Mouse (Mus musculus) limb, embryonic 13.5 days (tissue): ENCODE results near the gene Serpinb9. TPM values are rescaled to one million over a fixed set of nuclear protein-coding genes. Genes with fewer than 3 reads are reported as not detected.

ENCODE experiments used
- ATAC-seq: fragments of 200-750 bp; cut with Nextera tagmentation; 2 replicates; pipeline ENCODE4 v1.8.0; 2017; ENCODE audit warnings: low read depth, moderate number of reproducible peaks, moderate TSS enrichment; ENCODE audit not compliant: low FRiP score
- H3K27ac ChIP-seq: fragments of 300-500 bp; sonication (generic); 2 replicates; pipeline ENCODE4 v1.5.1; 2015; ENCODE audit warnings: inconsistent platforms, mild to moderate bottlenecking, moderate library complexity
- H3K27me3 ChIP-seq: fragments of 300-500 bp; sonication (generic); 2 replicates; pipeline ENCODE4 v1.6.1; 2015; ENCODE audit warnings: mild to moderate bottlenecking, inconsistent platforms
- H3K36me3 ChIP-seq: fragments of 300-500 bp; sonication (generic); 2 replicates; pipeline ENCODE4 v1.6.1; 2015; ENCODE audit warnings: inconsistent platforms, mild to moderate bottlenecking, moderate library complexity
- H3K4me1 ChIP-seq: fragments of 300-500 bp; sonication (generic); 2 replicates; pipeline ENCODE4 v1.6.1; 2015; ENCODE audit warnings: inconsistent platforms
- H3K4me2 ChIP-seq: fragments of 300-500 bp; sonication (generic); replicated peaks from 2 replicates; pipeline ENCODE4 v1.6.1; 2015; ENCODE audit warnings: inconsistent platforms, mild to moderate bottlenecking, moderate library complexity
- H3K4me3 ChIP-seq: fragments of 300-500 bp; sonication (generic); 2 replicates; pipeline ENCODE4 v1.5.1; 2015; ENCODE audit warnings: moderate library complexity, mild to moderate bottlenecking, inconsistent platforms
- H3K9ac ChIP-seq: fragments of 300-500 bp; sonication (generic); 2 replicates; pipeline ENCODE4 v1.6.1; 2015; ENCODE audit warnings: mild to moderate bottlenecking, inconsistent platforms
- H3K9me3 ChIP-seq: fragments of 300-500 bp; sonication (generic); 2 replicates; pipeline ENCODE4 v1.6.1; 2016; ENCODE audit warnings: inconsistent platforms
- WGBS: fragments of 180-500 bp; shearing (Covaris S2); methylation state at CpG from one replicate; pipeline ENCODE4 v1.1.7; 2015; 5-methylcytosine and 5-hydroxymethylcytosine counted together
- polyA plus RNA-seq: library from polyadenylated mRNA; unstranded; fragments of >200 nt; fragmentation: Nextera tagmentation; extraction: Ambion mirVana; gene quantifications from 2 replicates; pipeline ENCODE4 v1.2.1, GENCODE M21; 2015

The Serpinb9 gene
- polyA plus RNA-seq, 1 experiment from 2014 or later: 3.3 TPM

DNA sequence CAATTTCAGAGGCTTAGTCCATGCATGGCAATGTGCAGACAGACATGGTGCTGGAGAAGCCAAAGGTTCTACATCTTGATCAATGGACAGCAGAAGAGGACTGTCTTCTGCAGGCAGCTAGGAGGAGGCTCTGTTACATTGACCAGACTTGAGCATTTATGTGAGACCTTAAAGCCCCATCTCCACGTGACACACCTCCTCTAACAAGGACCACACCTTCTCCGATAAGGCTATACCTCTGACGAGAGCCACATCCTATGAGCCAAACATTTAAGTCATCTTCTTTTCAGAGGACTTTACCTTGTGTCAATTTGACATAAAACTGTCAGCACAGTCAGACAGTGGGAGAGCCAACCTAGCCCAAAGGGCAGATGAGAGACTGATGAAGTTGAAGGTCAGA lies 32.3 kb upstream of the Serpinb9 start:
- no peaks in the 10 kb centered on the region for H3K27me3 ChIP-seq
- no peak overlapping the region for H3K4me2 ChIP-seq
- H3K9ac ChIP-seq: no peak overlapping the region
- no peaks in the 10 kb centered on the region for H3K4me1 ChIP-seq
- H3K36me3 ChIP-seq: no peaks in the 10 kb centered on the region
- 83% methylated on average over 3 of the region's 3 CpGs for WGBS
- no peaks in the 10 kb centered on the region for H3K9me3 ChIP-seq
- no peak overlapping the region for H3K4me3 ChIP-seq
- ATAC-seq: no peak
- H3K27ac ChIP-seq: no peak overlapping the region

DNA sequence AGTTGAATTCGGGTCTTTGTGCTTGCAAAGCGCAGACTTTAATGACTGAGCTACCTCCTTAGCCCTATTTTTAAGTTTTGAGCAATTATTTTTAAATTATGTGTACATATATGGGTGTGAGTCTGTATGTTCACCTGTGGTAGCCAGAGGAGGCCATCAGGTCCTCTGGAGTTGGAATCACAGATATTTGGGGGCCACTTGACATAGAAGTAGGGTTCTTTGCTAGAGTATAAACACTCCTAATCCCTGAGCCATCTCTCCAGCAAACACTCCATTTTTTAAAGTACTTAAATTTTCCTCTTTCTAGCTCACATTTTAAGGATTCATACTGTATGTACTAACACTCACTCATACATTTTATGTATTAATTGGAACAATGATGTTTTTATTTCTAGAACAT lies 28.8 kb upstream of the Serpinb9 start:
- Histone ChIP-seq H3K9me3 (no peaks in the 10 kb centered on the region), H3K4me3 (no peak overlapping the region), H3K27ac (no peak overlapping the region), H3K4me2 (no peak overlapping the region), H3K36me3 (no peaks in the 10 kb centered on the region), H3K4me1 (no peaks in the 10 kb centered on the region), H3K9ac (no peak overlapping the region), H3K27me3 (no peaks in the 10 kb centered on the region)
- no peak for ATAC-seq
- 83% methylated on average over 2 of the region's 2 CpGs for WGBS

DNA sequence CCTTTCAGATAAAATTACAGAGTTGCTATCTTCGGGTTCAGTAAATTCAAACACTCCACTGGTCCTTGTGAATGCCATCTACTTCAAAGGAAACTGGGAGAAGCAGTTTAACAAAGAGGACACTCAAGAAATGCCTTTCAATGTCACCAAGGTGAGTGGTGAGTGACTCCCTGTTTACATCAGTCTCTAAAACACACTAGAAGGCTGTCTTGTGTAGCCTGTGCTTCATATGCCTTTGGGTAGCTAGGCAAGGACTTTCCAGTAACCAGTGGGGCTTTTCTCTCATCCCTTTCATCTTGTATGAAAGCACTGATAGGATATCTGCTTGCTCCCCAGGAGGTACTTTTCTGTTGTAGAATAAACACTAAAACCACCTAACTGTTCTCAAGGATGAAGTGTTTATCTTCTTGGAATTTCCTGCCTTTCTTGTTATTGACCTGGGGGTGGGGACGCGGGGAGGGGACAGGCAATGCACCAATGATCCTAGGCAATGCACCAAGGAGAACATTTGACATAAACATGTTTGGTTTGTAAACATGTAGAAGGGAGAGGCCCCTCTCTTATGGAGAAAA lies 28.1 kb upstream of the Serpinb9 start:
- Histone ChIP-seq H3K9me3 (no peaks in the 10 kb centered on the region), H3K27me3 (no peaks in the 10 kb centered on the region), H3K27ac (no peak overlapping the region), H3K4me2 (no peak overlapping the region), H3K4me3 (no peak overlapping the region), H3K4me1 (no peaks in the 10 kb centered on the region), H3K9ac (no peak overlapping the region), H3K36me3 (no peaks in the 10 kb centered on the region)
- 72% methylated on average over 3 of the region's 3 CpGs for WGBS
- ATAC-seq: no peak

DNA sequence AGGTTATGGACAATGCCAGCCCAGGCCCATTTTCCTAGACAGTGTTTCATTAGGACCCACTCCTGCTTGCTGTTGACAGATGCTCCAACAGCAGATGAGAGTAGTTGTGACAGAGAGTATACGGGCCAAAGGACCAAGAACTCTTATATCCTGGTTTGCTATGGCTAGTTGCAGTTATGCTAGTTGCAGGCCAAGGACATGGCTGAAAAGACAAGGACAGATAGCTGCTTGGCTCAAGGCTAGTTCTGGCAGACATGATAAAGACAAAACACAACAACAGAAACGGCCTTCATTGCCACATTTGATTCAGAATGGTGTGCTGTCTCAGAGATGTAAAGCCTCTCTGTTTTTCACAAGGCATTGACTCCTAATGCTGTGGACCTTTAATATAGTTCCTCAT lies 27.3 kb upstream of the Serpinb9 start:
- WGBS: 82% methylated on average over 2 of the region's 2 CpGs
- no peaks in the 10 kb centered on the region for H3K9me3 ChIP-seq
- ATAC-seq: no peak
- H3K36me3 ChIP-seq: no peaks in the 10 kb centered on the region
- no peaks in the 10 kb centered on the region for H3K4me1 ChIP-seq
- H3K27me3 ChIP-seq: no peaks in the 10 kb centered on the region
- no peak overlapping the region for H3K4me2 ChIP-seq
- no peak overlapping the region for H3K27ac ChIP-seq
- no peak overlapping the region for H3K4me3 ChIP-seq
- H3K9ac ChIP-seq: no peak overlapping the region

DNA sequence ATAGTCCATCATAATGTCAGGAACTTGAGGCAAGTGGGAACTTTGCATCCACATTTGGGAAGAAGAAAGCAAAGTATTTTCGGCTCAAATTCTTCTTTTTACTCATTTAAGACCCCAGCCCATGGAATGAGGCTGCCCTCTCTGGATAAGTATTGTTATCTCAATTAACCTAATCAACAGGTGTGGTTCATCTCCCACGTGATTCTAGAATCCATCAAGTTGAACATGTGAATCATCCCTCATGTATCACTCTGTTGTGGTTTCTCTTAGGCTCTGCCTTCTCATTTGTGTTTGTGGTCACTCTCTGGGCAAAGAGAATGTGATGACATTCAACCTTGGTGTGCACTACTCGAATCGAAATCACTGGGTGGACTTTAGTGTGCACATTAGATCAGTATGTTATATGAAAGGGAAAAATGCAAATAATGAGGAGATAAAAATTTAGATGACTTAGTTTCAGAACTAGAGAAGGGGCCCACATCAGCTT lies 20.5 kb upstream of the Serpinb9 start:
- no peaks in the 10 kb centered on the region for H3K4me1 ChIP-seq
- WGBS: 84% methylated on average over 4 of the region's 4 CpGs
- no peaks in the 10 kb centered on the region for H3K27me3 ChIP-seq
- no peak overlapping the region for H3K9ac ChIP-seq
- H3K36me3 ChIP-seq: no peaks in the 10 kb centered on the region
- ATAC-seq: no peak
- H3K4me3 ChIP-seq: no peak overlapping the region
- H3K4me2 ChIP-seq: no peak overlapping the region
- H3K9me3 ChIP-seq: no peaks in the 10 kb centered on the region
- no peak overlapping the region for H3K27ac ChIP-seq

DNA sequence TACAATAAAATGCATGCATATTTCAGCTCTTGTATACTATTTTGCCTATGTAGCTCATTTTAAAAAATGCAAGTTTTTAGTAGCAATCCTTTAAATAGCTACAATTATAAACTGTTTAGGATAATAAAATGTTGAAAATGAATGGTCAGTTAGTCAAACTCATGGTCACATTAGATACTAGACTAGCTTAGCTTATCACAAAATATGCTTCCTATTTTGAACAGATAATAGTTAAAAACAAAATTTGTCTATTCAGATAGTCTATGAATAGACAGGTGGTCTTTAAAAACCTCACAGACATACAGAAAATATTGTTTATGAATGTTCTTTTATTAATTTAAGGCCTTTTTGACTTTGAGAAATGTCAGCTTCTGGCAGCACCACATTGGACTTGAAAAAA lies 16.8 kb upstream of the Serpinb9 start:
- no peak for ATAC-seq
- Histone ChIP-seq H3K4me2 (no peak overlapping the region), H3K36me3 (no peaks in the 10 kb centered on the region), H3K27me3 (no peaks in the 10 kb centered on the region), H3K27ac (no peak overlapping the region), H3K9me3 (no peaks in the 10 kb centered on the region), H3K4me3 (no peak overlapping the region), H3K9ac (no peak overlapping the region), H3K4me1 (no peaks in the 10 kb centered on the region)

DNA sequence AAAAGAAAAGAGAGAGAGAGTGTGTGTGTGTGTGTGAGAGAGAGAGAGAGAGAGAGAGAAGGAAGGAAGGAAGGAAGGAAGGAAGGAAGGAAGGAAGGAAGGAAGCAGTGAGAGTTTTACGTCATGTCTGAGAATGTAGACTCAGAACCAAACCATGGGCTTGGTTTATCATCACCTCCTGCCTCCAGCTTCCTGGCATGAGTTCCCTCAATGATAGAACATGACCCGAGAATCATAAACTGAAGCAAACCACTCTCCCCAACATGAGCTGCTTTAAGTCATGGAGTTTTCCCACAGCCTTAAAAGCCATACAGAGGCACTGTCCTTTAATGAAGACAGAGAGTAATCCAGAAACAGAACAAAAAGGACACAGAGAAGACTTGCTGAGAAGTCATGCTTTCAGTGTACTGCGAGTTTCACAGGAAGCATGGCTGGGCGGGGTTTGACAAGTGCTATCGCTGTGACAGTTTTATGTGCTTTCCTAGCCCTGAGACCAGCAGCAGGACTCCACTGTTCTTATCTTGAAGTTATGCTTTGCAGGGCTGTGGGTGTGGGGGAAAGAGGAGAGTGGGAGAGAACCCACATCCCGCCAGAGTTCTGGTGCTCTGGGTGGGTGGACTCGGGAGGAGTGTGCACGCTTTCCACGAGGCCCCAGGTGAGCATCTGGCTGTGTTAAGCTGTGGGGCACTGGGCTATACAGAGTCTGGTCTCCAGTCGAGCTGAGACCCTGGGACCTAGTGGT lies 9.7 kb upstream of the Serpinb9 start:
- Histone ChIP-seq H3K4me1 (no peaks in the 10 kb centered on the region), H3K9ac (no peak overlapping the region), H3K4me3 (no peak overlapping the region), H3K27ac (no peak overlapping the region), H3K36me3 (no peaks in the 10 kb centered on the region), H3K9me3 (no peaks in the 10 kb centered on the region), H3K27me3 (no peaks in the 10 kb centered on the region), H3K4me2 (no peak overlapping the region)
- 57% methylated on average over 10 of the region's 10 CpGs for WGBS
- no peak for ATAC-seq

DNA sequence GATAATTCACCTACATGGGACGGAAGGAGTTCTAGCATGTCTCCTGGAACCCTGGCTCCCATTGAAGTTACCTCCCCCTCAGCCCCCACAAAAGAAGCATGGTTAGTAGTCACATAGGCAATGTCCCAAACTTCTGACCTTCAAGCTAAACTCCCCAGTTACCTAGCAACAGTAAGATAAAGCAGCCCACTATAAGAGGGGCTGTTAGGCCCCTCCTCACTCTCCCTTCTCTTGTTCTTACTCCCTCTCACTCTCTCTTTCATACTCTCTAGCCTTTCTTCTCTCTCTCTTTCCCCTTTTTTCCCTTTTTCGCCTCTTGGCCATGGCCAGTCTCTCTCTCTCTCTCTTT lies 9.2 kb upstream of the Serpinb9 start:
- Histone ChIP-seq H3K27me3 (no peaks in the 10 kb centered on the region), H3K4me2 (no peak overlapping the region), H3K4me3 (no peak overlapping the region), H3K36me3 (no peaks in the 10 kb centered on the region), H3K9ac (no peak overlapping the region), H3K27ac (no peak overlapping the region), H3K4me1 (no peaks in the 10 kb centered on the region), H3K9me3 (no peaks in the 10 kb centered on the region)
- no peak for ATAC-seq
- 84% methylated on average over 2 of the region's 2 CpGs for WGBS

DNA sequence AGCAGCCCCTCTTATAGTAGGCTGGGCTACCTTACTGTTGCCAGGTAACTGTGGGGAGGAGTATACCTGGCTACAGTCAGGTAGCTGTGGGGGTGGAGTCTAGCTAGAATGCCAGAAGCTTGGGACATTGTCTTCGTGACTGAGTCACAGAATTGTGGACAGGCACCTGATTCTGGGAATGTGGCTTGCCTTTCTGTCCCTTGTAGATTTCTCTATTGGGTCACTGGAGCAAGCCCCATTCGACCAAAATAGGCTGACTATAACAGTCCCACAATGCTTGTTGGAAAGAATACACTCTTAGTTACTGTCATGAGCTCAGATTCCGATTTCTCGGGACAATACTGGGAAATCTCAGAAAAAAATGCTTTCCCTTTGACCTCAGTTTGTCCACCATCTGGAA lies 8.0 kb upstream of the Serpinb9 start:
- H3K4me2 ChIP-seq: no peak overlapping the region
- no peak overlapping the region for H3K27ac ChIP-seq
- H3K4me3 ChIP-seq: no peak overlapping the region
- no peak for ATAC-seq
- no peak overlapping the region for H3K9ac ChIP-seq
- no peaks in the 10 kb centered on the region for H3K36me3 ChIP-seq
- 73% methylated on average over 4 of the region's 4 CpGs for WGBS
- H3K4me1 ChIP-seq: no peaks in the 10 kb centered on the region
- no peaks in the 10 kb centered on the region for H3K27me3 ChIP-seq
- H3K9me3 ChIP-seq: no peaks in the 10 kb centered on the region

DNA sequence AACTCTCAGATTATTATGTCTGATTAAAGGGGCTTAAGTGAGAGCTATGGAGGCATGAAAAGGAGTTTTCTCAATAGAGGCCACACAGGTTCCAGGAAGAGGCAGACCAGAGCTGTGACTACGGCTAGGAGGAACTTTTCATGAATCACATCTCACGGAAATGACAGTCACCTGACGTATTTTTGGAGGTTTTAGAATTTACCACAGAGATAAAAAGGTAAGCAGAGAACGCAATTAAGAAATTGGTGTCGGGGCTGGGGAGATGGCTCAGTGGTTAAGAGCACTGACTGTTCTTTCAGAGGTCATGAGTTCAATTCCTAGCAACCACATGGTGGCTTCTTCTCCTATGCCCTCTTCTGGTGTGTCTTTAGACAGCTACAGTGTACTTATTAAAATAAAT lies 1.7 kb upstream of the Serpinb9 start:
- whole genome bisulfite sequencing: 92% methylated on average over 5 of the region's 5 CpGs
- no peak for ATAC-seq
- Histone ChIP-seq H3K27ac (no peak overlapping the region), H3K4me3 (no peak overlapping the region), H3K4me2 (no peak overlapping the region), H3K4me1 (peaks cover 7% of the 10 kb centered on the region; the same call in 1 of the 2 replicates), H3K27me3 (no peaks in the 10 kb centered on the region), H3K9me3 (no peaks in the 10 kb centered on the region), H3K9ac (no peak overlapping the region), H3K36me3 (no peaks in the 10 kb centered on the region)

DNA sequence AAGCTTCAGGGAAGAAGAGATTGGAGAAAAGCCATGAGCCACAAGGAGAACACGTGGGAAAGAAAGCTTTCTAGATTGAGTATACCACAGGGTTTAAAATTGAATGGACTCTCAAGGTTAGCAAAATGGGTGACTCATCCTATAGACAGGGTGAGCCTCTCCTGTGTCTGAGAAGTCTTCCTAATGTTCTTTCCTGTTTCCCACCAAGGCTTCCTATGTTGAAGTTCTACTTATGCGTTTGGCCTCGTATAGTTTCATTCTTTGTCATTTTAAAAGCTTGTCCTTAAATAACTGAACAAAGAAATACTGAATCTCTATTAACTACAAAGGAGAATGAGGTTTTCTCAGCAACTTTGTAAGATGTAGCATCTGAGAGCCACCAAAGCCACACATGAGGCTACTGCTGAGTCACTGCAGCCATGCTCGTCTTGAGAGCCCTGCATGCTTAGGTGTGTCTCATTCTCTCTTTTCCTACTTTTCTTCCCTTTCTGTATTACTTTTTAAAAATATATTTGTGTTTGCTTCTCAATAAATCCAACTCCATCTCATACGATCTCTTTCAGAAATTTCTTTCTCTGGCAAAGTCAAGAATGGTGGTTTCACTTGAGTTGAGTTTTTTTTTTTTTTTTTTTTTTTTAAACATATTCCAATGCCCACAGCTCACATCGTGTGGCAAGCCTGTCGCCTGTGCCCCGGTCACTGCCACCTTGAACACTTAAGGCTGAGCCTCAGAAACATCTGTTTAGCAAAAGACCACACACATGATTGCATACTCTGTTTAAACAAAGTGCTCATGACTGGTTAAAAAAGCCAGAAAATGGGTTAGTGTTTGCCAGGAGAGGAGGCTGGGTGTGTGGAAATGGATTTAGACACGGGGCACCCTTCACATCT lies 718 bp downstream of the Serpinb9 start:
- Histone ChIP-seq H3K9ac (0 out of 2 replicates have a peak overlapping the region, but pooled peaks have one; percentile 58), H3K27ac (peak overlapping the region; percentile 65), H3K4me1 (peaks cover 7% of the 10 kb centered on the region; the same call in 1 of the 2 replicates), H3K4me3 (peak overlapping the region; percentile 42), H3K4me2 (peak overlapping the region; percentile 63), H3K9me3 (no peaks in the 10 kb centered on the region), H3K27me3 (no peaks in the 10 kb centered on the region), H3K36me3 (no peaks in the 10 kb centered on the region)
- WGBS: 57% methylated on average over 9 of the region's 9 CpGs
- ATAC-seq: no peak

DNA sequence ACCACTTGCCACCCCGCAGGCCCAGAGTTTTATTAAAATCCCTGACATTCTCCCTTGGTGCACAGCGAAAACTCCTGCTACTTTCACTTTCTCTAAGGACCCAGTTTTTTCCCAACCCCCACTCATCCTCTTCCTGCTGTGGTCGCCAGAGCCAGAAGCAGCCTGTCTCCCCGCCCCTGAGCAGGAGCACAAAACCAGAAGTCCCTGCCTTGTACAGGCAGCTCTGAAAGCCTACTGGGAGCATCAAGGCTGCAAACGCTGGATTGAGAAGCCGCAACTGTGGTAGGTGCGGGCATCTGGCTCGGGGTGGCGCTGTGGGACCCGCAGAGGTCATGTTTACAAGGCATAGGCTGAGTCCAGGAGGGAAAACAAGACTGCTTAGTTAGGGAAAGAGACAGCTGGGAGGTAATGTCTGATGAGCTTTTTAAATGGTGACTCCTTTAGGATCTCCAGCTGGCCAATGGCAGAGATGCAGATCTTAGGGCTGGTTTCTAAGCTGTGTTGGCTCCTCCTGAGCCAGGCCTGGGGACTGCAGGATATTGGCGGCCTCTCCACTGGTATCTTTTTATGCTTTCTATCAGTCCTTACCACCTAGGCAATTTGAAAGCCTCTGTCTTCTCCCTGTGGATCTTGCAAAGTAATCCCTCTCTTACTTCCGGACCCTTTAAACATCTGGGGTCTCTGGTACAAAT lies 1.5 kb downstream of the Serpinb9 start:
- Histone ChIP-seq H3K4me1 (peaks cover 7% of the 10 kb centered on the region; the same call in 1 of the 2 replicates), H3K9ac (peak overlapping the region; percentile 58), H3K27ac (peak overlapping the region; percentile 65), H3K27me3 (no peaks in the 10 kb centered on the region), H3K4me2 (peak overlapping the region; percentile 63), H3K9me3 (no peaks in the 10 kb centered on the region), H3K36me3 (no peaks in the 10 kb centered on the region), H3K4me3 (peak overlapping the region; percentile 42)
- 14% methylated on average over 12 of the region's 12 CpGs for WGBS
- peak; percentile 90 for ATAC-seq
